Mouse (Mus musculus) heart, postnatal 14 days (tissue): ENCODE results near the gene Trim28. TPM values are rescaled to one million over a fixed set of nuclear protein-coding genes. Genes with fewer than 3 reads are reported as not detected.
A peak's percentile ranks its signal among the peaks of the same experiment; 100 is the strongest.

Experiments used
- DNase-seq, 2 experiments: peaks; one replicate each; pipeline ENCODE4 v3.0.0; 2021 to 2022
- intact Hi-C: fragments of 180-260 bp; cut with DNase I; formaldehyde crosslinking; loops from one replicate; pipeline ENCODE4 v1.15.1; 2025
- total RNA-seq, 2 experiments: library from RNA; stranded (reverse); gene quantifications; 2 replicates each; pipeline ENCODE4 v1.2.3; 2021

The Trim28 gene
- total RNA-seq, 2 experiments from 2014 or later = 115 TPM

DNA sequence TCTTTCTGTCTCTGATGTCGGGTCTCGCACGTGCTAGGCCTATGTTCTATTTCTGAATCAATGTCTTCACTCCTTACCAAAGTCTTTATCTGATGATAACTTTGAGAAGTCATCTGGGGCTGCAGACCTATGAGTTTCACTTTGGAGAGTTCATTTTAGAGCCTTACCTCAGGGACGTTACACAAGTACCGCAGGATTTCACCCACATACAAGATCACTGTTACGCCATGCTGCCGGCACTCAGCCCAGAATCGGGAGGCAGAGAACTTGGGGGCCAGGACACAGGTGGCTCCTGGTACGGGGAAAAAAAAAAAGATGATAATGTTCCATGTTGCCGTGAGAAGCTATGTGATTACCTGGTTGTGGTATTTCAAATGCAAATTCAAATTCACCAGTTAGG lies 5.8 kb upstream of the Trim28 start:
- DNase-seq = no peak
- intact Hi-C loops = no loop called here

DNA sequence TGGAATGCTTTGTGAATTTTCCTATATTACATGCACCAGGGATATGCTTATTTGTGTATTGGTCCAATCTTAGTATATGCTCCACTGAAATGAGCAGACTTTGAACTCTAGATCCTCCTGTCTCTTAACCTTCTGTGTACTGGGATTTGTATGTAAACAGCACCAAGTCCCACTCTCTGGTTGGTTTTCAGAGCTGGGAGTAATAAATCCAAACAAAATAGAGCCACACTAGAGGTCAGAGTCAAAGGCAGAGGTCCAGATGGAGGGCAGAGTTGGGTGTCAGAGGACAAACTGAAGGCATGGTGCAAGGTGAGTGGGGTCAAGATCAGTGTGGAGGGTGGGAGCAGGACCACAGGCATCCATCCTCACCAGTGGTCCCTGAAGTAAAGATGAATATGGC lies 3.1 kb upstream of the Trim28 start:
- DNase-seq = no peak
- intact Hi-C loops = no loop called here

DNA sequence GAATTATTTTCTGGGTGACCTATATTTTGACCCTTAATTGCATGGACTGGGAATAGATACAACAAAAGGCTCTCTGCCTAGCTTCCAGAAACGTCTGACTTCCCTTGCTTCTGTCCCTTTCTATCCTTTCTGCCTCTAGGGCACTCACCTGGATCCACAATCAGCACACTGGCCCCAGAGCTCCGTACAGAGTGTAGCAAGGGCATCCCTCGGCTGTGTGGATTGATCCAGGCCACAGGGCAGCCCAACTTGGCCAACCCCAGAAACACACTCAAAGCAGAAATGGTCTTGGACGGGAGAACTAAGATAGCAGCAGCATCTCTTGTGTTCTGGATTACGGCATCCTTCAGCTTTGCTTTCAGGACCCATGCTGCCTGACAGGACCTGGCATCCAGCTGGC lies 1.7 kb upstream of the Trim28 start:
- intact Hi-C loops = no loop called here
- DNase-seq = no peak

DNA sequence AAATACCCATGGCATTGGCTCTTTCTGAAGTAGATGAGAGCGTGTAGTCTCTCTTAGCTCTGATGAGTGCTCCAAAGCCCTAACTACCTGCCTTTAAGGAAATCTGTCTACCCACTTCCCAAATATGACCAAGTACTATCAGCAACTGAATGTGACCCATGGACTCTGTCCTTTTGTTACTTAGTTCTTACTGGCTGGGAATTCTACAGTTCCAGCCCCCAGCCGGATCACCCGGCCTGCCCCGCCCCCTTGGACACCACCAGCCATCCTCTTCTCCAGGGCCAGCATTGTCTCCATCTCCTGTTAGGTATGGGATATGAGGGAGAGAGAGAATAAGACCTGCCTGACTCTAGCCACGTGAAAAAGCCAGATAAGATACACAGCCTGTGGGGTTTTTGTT lies 861 bp upstream of the Trim28 start, which contains the start of gene Slc27a5:
Slc27a5 (minus strand) TSS at position 140 of the 400 bp plus-strand sequence.
- intact Hi-C loops = no loop called here

DNA sequence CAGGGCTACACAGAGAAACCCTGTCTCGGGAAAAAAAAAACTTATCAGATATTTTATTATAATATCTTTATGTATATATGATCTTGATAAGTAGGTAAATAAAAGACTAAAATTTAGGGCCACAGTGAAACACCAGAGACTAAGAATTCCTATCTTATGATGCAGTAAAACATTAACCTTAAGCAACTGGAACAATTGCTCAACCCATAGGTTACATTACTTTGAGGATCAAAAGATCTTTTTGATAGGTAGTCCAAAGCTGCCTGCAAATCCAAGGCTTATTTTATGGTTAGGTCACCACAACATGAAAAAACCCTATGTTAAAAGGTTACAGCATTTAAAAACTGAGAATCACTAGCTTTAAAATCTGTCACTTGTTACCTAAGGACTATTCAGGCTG lies 2.7 kb downstream of the Trim28 start:
- intact Hi-C loops = no loop called here

More for the DNA sequence above, 861 bp upstream of the Trim28 start, which contains the start of gene Slc27a5:
- DNase-seq = no peak

DNA sequence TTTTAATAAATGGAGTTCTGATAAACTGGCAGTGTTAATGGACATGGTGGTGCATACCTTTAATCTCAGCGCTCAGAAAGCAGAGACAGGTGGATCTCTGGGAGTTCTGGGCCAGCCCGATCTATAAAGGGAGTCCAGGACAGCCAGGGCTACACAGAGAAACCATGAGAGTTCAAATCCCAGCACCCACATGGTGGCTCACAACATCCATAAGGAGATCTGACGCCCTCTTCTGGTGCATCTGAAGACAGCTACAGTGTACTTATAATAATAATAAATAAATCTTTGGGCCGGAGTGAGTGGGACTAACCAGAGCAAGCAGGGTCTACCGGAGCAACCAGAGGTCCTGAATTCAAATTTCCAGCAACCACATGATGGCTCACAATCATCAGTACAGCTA lies 4.5 kb downstream of the Trim28 start:
- intact Hi-C loops = no loop called here
- no peak for DNase-seq

More for the DNA sequence above, 2.7 kb downstream of the Trim28 start:
- DNase-seq = no peak

DNA sequence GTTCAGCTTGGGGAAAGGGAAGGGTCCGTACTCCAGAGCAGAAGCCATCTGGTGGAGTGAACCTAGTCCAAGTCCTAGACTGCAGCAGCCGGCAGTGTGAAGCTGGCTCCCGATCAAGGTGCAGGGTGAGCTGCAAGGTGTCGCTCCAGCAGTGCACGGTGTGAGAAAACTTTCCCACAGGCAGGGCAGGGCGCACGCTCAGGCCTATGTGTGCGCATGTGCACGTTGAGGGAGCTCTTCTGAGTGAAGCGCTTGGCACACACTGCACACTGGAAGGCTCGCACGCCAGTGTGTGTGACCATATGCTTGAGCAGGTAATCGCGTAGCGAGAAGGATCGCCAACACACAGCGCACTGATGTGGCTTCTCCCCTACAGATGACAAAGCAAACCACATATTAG lies 7.1 kb downstream of the Trim28 start:
- intact Hi-C loops = no loop called here

DNA sequence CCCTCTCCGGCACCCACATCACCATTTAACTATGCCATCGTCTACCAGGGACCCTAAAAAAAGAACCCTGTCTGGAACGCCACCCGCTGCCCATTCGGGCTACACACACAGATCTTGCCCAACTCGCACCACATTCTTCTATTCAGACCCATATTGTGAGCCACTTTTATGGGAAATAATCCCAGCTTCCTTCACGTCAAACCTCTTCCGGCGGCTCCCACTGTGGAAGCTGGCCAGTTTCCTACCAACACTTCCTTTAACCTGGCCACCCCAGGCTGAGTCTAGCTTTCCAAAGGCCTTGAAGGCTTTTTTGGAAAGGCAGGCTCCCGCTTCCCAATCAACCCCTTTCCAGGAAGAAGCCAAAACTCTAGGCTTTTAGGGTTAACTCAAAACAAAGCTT lies 7.6 kb downstream of the Trim28 start:
- intact Hi-C loops = no loop called here
- DNase-seq = no peak

More for the DNA sequence above, 7.1 kb downstream of the Trim28 start:
- no peak for DNase-seq

DNA sequence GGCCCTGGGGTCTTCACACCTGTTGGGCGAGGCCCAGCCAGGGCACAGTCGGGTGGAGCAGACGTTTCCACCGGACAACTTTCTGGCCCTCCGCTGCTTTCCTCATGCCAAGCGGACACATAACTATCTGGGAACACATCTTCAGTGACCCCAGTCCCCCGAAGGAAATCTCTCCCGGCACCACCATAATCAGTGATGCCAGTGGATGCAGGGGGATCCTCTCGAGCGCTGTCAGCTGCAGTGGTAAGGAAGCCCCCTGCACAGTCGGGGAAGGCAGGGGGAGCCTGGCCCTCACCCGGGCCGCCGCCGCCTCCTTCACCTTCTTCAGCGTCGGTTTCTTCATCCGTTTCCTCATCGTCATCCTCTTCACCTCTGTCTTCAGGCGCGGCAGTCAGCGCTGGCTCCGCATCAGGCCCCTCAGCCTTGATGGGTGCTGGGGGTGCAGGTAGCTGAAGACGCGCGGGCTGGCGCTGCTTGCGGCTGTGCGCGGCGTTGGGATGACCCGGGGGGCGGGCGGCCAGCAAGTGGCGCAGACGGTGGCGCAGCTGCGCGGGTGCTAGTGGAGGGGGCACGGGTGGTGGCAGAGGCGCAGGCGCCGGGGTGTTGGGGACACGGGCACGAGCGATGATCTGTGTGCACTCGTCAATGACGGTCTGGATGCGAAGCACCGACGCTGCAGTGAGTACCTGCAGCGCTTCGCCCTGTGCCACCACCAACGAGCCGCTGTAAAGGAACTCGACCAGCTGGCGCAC lies 8.6 kb downstream of the Trim28 start:
- DNase-seq = no peak
- intact Hi-C loops = loop anchor here (2.0 kb wide), 1 partner anchor 97 kb away; no protein-coding TSS in a partner anchor

DNA sequence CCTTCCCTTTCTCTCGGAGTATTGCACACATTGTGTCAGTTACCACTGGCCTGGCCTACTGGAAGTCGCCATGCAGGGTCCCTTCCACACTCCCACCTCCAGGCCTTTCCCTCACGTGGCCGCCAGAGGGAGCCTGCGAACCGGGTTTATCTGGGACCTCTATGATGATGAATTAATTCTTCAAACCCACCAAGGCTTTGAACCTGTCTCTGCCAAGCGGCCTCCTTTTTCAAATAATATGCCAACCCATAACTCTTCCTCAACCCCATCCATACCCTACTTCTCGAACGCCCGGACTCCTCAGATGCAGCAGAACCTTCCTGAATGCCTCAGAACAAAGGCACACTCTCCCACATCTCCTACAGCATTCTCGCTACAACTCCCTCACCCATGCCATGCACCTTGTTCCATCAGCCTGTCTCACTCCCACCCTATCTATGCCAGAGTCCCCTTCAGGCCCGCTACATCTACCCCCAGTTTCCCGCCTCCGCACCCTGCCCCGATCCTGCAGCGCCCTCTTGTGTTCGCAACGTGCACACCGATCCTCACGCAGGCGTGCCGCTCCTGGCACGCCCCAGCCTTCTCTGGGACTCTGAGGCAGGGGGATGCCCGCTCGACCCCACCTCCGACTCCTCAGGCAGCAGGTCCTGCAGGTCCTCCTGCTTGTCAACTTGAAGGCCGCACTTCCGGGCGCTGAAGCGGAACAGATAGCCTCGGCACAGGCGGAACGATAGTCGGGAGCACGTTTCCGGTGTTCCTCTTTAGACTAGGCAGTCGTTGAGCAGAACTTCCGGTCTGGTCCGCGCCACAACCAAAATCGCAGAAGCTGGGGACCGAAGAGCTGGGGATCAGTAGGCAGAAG lies 10.5 kb downstream of the Trim28 start:
- intact Hi-C loops = loop anchor here (1.0 to 2.0 kb wide), 3 partner anchors 31 to 99 kb away; no protein-coding TSS in a partner anchor
- DNase-seq = peak; percentile 88 to 94

DNA sequence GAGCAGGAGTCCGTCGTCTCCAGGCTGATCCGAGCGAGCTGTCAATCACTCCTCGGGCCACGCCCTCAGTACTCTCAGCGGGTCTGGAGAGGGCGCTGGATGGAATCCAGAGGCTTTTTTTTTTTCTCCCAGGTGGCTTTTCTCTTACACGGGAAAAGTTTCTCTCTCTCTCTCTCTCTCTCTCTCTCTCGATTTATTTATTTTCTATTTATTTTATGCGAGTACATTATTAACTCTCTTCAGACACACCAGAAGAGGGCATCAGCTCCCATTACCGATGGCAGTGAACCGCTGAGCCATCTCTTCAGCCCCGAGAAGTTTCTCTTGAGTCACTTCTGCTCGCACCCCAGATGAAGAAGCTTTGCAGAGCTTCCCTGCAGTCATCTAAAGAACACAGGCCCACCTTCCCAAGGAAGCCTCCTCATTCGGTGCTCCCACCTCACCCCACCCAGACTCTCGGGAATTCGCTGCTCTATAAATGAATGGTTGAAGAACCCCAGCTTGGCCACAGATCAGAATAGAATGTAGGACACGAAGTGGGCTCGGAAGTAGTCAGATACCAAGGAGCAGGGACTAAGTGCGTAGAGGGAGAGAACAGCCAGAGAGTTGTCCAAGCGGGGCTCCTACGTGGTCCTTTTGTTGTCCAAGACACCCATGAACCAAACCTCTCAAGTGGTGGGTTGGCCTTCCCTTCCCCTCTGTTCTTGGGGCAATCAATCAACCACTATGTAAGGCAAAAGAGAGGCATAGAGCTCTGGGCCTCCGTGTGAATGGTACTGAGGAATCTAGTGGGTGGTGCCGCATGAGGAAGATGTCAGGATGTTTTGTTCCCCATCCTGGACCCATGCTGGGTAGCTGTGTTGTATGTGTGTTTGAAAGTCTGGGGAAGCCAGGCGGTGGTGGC lies 11.3 kb downstream of the Trim28 start, which contains the start of gene Zbtb45:
Zbtb45 (minus strand) TSS at position 30 of the 904 bp plus-strand sequence.
- DNase-seq = no peak
- intact Hi-C loops = no loop called here

DNA sequence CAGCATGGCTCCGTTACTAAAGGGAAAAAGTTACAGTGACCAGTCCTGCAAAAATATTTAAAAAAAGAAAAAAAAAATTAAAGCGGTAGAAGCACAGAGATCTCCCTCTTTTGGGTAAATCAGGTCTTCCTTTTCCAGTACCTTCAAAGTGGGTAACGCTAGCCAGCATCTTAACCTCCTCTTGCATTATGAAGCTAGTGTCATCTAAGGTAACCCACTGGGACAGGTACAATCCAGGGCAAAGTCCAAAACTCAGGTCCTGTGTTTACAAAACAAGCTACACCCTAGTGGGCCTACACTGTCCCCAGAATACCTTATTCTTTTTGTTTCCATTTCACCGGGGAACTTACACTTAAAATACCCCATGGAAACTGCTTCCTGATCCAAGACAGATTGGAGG lies 14.8 kb downstream of the Trim28 start:
- intact Hi-C loops = no loop called here
- no peak for DNase-seq

DNA sequence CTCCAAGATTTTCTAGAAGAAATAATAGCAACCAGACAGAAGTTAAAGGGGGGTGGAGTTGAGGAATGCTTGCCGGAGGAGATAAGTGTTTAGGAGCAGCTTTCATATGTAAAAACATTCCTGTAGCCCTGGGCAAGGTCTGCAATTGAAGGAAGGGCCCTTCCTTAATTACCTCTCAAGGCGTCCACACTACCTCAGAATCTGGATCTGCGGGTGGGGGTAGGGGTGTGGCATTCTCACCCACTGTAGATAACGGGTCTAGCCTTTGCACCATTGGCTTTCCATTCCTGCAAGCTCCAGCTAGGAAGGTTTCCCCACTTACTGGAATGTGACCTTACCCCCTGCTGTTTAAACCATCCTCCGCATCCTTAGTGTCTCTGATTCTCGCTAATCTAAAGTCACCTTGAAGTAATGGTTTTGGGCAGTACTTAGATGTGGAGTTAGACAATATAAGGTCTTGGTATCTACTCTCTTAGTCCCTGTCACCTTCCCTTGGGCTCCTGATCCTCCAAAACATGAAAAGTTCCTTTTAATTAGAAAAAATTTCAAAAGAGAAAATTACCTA lies 15.4 kb downstream of the Trim28 start:
- intact Hi-C loops = no loop called here
- DNase-seq = no peak

DNA sequence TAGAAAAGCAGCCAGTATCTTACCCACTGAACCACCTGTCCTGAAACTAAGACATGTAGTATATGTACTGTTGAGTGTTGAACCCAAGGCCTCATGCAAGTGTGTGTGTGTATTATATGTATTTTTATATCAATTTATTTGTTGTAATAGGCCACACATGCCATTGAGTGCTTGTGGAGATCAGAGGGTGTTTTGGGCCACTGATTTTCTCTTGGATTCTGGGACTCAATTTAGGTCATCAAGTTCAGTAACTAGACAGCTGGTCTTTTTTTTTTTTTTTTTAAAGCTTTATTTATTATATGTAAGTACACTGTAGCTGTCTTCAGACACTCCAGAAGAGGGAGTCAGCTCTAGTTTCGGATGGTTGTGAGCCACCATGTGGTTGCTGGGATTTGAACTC lies 16.3 kb downstream of the Trim28 start:
- intact Hi-C loops = no loop called here
- no peak for DNase-seq

DNA sequence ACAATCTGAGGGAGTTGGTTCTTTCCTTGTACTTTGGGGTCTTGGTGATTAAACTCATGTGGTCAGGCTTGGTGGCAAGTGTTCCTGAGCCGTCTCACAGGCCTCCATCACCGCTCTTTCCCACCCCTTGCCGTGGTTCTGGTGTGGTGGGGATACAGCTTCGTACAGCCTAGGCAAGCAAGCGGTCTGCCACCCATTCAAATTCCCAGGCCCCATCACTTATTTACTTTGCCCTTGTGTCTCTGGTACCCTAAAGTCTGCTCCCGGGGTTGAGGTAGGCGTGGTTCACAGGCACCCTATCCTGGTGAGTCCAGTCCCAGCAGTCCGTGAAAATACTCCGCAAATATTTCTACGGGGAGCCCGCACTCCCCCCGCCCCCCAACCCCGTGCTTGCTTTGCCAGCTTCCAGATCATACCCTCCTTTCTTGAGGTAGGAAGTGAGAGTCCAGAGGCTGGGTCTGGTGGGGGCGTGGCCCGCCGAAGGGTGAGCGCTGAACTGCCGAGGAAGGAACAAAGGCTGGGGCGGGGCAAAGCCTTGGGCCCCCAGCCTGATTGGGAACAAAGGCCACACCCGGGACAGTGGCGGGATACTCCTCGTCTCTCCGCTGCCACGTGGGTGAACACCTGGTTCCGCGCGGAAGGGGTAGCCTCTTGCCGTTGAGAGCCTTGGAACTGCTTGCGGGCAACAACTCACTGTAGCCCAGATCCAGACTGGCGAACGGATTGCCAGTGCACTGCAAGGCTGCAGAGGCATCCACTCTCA lies 24.0 kb downstream of the Trim28 start:
- DNase-seq = peak; percentile 66 to 72
- intact Hi-C loops = no loop called here

DNA sequence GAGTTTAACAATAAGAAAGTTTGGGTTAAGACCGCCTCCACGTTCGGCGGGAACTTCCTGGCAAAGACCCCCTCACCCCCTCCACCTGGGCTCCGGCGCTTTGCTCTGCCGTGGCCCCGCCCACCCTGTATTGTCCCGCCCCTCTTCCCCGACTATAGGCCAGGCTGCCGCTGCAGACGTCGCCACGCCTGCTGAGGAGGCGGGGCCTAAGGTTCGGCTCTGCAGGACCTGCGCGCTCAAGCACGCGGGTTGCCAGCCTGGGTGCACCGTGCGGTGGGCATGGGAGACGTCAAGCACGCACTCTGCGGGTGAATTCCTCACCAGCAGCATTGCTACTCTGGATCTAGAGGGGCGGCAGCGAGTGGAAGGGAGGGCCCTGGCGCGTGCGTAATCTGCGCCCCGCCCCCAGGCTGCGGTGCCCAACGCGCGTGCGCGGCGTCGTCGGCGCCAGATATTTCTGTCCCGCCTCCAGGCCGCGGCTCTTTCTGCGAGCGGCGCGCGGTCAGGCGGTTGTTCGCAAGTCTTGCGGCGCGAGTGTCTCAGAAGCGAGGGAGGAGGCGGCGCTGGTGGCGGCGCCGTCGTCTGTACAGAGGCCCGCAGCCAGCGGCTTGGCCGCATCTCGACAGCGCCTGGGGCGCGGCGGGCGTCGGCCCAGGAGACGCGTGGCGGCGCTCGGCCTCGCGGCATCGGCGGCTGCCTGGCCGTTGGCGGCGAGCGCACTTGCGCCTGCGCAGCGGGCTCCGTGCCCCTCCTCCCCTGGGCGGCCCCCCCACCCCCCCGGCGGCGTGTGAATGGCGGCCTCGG lies 25.2 kb downstream of the Trim28 start:
- intact Hi-C loops = no loop called here
- peak; percentile 95 to 97 for DNase-seq

DNA sequence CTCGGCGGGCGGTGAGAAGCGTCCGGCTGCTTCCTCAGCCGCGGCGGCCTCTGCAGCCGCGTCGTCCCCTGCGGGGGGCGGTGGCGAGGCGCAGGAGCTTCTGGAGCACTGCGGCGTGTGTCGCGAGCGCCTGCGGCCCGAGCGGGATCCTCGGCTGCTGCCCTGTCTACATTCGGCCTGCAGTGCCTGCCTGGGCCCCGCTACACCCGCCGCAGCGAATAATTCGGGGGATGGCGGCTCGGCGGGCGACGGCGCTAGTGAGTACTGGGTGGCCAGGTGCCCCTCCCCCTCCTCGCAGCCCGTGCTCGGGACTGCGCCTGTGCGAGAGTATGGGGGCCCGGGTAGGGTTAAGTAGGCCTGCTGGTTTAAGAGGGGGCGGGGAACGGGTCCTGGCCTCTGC lies 25.9 kb downstream of the Trim28 start:
- peak; percentile 73 to 82 for DNase-seq
- intact Hi-C loops = loop anchor here (1.0 kb wide), 1 partner anchor 8 kb away; no protein-coding TSS in a partner anchor

DNA sequence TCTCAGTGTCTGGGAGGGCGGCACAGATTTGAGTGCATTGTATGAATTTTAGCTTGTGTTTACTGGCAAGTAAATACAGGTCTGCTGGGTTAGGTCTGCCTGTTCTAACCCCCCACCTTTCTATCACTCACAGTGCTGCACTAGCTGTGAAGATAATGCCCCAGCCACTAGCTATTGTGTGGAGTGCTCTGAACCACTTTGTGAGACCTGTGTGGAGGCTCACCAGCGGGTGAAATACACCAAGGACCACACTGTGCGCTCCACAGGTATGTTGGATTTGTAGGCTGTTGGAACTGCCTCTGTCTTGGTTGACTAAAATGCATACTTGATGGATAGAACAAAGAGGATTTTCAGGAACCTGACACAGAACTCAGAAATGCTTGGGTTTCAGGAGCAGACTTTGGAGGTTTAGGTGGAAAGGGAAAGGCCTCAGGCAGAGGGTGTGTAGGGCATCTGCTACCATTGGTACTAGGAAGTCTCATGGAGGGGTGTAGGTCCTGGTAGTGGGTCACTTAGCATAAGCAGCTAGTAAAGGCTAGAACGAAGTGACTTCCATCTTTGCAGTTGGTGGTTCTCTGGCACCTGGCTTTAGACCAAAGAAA lies 26.7 kb downstream of the Trim28 start:
- DNase-seq = no peak
- intact Hi-C loops = loop anchor here (1.0 kb wide), 1 partner anchor 8 kb away; no protein-coding TSS in a partner anchor
